Mouse (Mus musculus) kidney, embryonic 14.5 days (tissue): ENCODE results near the gene Acsl5. TPM values are rescaled to one million over a fixed set of nuclear protein-coding genes. Genes with fewer than 3 reads are reported as not detected.

Experiments
- ATAC-seq: fragments of 200-750 bp; cut with Nextera tagmentation; 2 replicates; pipeline ENCODE4 v1.8.0; 2017; ENCODE audit warnings: moderate number of reproducible peaks, mild to moderate bottlenecking, moderate TSS enrichment, moderate library complexity; ENCODE audit not compliant: low FRiP score, low TSS enrichment
- H3K27ac ChIP-seq: fragments of 300-500 bp; sonication (generic); 2 replicates; pipeline ENCODE4 v1.5.1; 2014; ENCODE audit warnings: low read depth, mild to moderate bottlenecking, low read length, moderate library complexity, mixed read lengths
- H3K27me3 ChIP-seq: fragments of 300-500 bp; sonication (generic); 2 replicates; pipeline ENCODE4 v1.6.1; 2014; ENCODE audit warnings: mild to moderate bottlenecking, low read length; ENCODE audit not compliant: control insufficient read depth, insufficient read depth
- H3K36me3 ChIP-seq: fragments of 300-500 bp; sonication (generic); 2 replicates; pipeline ENCODE4 v1.6.1; 2014; ENCODE audit warnings: low read length, mixed read lengths; ENCODE audit not compliant: control insufficient read depth, insufficient read depth
- H3K4me1 ChIP-seq: fragments of 300-500 bp; sonication (generic); 2 replicates; pipeline ENCODE4 v1.6.1; 2014; ENCODE audit warnings: low read length, mixed read lengths; ENCODE audit not compliant: control insufficient read depth, insufficient read depth
- H3K4me2 ChIP-seq: fragments of 300-500 bp; sonication (generic); replicated peaks from 2 replicates; pipeline ENCODE4 v1.6.1; 2014; ENCODE audit warnings: low read depth, mild to moderate bottlenecking, low read length
- H3K4me3 ChIP-seq: fragments of 300-500 bp; sonication (generic); 2 replicates; pipeline ENCODE4 v1.5.1; 2014; ENCODE audit warnings: mild to moderate bottlenecking, low read length
- H3K9ac ChIP-seq: fragments of 300-500 bp; sonication (generic); 2 replicates; pipeline ENCODE4 v1.6.1; 2014; ENCODE audit warnings: low read depth, mild to moderate bottlenecking, low read length, moderate library complexity
- H3K9me3 ChIP-seq: fragments of 300-500 bp; sonication (generic); 2 replicates; pipeline ENCODE4 v1.6.1; 2016; ENCODE audit warnings: low read length; ENCODE audit not compliant: control insufficient read depth
- WGBS: fragments of 180-500 bp; shearing (Covaris S2); extraction: QIAGEN DNeasy Blood & Tissue Kit; methylation state at CpG from one replicate; pipeline ENCODE4 v1.1.7; 2014; 5-methylcytosine and 5-hydroxymethylcytosine counted together
- polyA plus RNA-seq: library from polyadenylated mRNA; unstranded; fragments of >200 nt; fragmentation: Nextera tagmentation; extraction: Ambion mirVana; gene quantifications from 2 replicates; pipeline ENCODE4 v1.2.1, GENCODE M21; 2014

Acsl5 gene
- polyA plus RNA-seq, 1 experiment from 2014 or later: 38.1 TPM

GRCm38 (mm10) chr19:55337664-55338063 is 85.9 kb downstream of the Acsl5 start:
- Histone ChIP-seq H3K4me3 (no peak overlapping the region), H3K9me3 (no peaks in the 10 kb centered on the region), H3K36me3 (peaks cover 3% of the 10 kb centered on the region; the same call in 1 of the 2 replicates), H3K4me1 (no peaks in the 10 kb centered on the region), H3K27me3 (no peaks in the 10 kb centered on the region), H3K27ac (no peak overlapping the region), H3K4me2 (no peak overlapping the region), H3K9ac (no peak overlapping the region)
- 85% methylated on average over 10 of the region's 10 CpGs for WGBS
- no peak for ATAC-seq

GRCm38 (mm10) chr19:55340521-55340920 is 88.8 kb downstream of the Acsl5 start:
- no peak overlapping the region for H3K4me3 ChIP-seq
- no peaks in the 10 kb centered on the region for H3K4me1 ChIP-seq
- no peak overlapping the region for H3K27ac ChIP-seq
- no peaks in the 10 kb centered on the region for H3K27me3 ChIP-seq
- 95% methylated on average over 6 of the region's 6 CpGs for WGBS
- no peak for ATAC-seq
- H3K4me2 ChIP-seq: no peak overlapping the region
- H3K36me3 ChIP-seq: peaks cover 3% of the 10 kb centered on the region; the same call in 1 of the 2 replicates
- no peak overlapping the region for H3K9ac ChIP-seq
- no peaks in the 10 kb centered on the region for H3K9me3 ChIP-seq

- Histone ChIP-seq H3K27ac (no peak overlapping the region), H3K4me2 (no peak overlapping the region), H3K9me3 (no peaks in the 10 kb centered on the region), H3K4me1 (no peaks in the 10 kb centered on the region), H3K36me3 (peaks cover 3% of the 10 kb centered on the region; the same call in 1 of the 2 replicates), H3K4me3 (no peak overlapping the region), H3K9ac (no peak overlapping the region), H3K27me3 (no peaks in the 10 kb centered on the region)
- no peak for ATAC-seq
- WGBS: 72% methylated on average over 3 of the region's 3 CpGs
Measured at GRCm38 (mm10) chr19:55341377-55341776, 89.6 kb downstream of the Acsl5 start.

- WGBS: 93% methylated on average over 7 of the region's 7 CpGs
- no peak overlapping the region for H3K27ac ChIP-seq
- no peak overlapping the region for H3K4me3 ChIP-seq
- H3K9me3 ChIP-seq: no peaks in the 10 kb centered on the region
- no peak for ATAC-seq
- no peaks in the 10 kb centered on the region for H3K27me3 ChIP-seq
- H3K4me2 ChIP-seq: no peak overlapping the region
- no peak overlapping the region for H3K9ac ChIP-seq
- H3K4me1 ChIP-seq: no peaks in the 10 kb centered on the region
- H3K36me3 ChIP-seq: no peaks in the 10 kb centered on the region; the same call in 1 of the 2 replicates
Measured at GRCm38 (mm10) chr19:55342423-55342822, 90.7 kb downstream of the Acsl5 start.

- no peak overlapping the region for H3K4me2 ChIP-seq
- WGBS: 76% methylated on average over 9 of the region's 9 CpGs
- H3K36me3 ChIP-seq: no peaks in the 10 kb centered on the region; the same call in 1 of the 2 replicates
- no peaks in the 10 kb centered on the region for H3K27me3 ChIP-seq
- H3K9ac ChIP-seq: no peak overlapping the region
- no peak for ATAC-seq
- H3K27ac ChIP-seq: no peak overlapping the region
- H3K4me3 ChIP-seq: no peak overlapping the region
- no peaks in the 10 kb centered on the region for H3K4me1 ChIP-seq
- no peaks in the 10 kb centered on the region for H3K9me3 ChIP-seq
Measured at GRCm38 (mm10) chr19:55343274-55343673, 91.5 kb downstream of the Acsl5 start.

Other genes with a start within 250 kb of the Acsl5 start
- 11.8 and 22.2 TPM in 2 replicates for gene Gpam, start 124.7 kb upstream of the Acsl5 start, polyA plus RNA-seq
- not detected in 2 replicates for gene Tectb, start 71.2 kb upstream of the Acsl5 start, polyA plus RNA-seq
- 0.05 TPM in 1 of 2 replicates, not detected in the other for gene Gucy2g, start 10.7 kb upstream of the Acsl5 start, polyA plus RNA-seq
- gene Zdhhc6, start 64.1 kb downstream of the Acsl5 start, polyA plus RNA-seq: 83.0 and 110 TPM in 2 replicates
- gene Vti1a, start 64.4 kb downstream of the Acsl5 start, polyA plus RNA-seq: 17.0 and 25.7 TPM in 2 replicates